Mouse (Mus musculus) heart, postnatal 0 days (tissue): Measurements from ENCODE around the gene 1110051M20Rik. TPM values are rescaled to one million over a fixed set of nuclear protein-coding genes. Genes with fewer than 3 reads are reported as not detected.

Experiments used
- ATAC-seq: fragments of 200-750 bp; cut with Nextera tagmentation; 2 replicates; pipeline ENCODE4 v1.8.0; 2017; ENCODE audit warnings: low read depth, moderate number of reproducible peaks, moderate library complexity; ENCODE audit not compliant: insufficient read depth
- DNase-seq: peaks from one replicate; pipeline ENCODE4 v3.0.0-alpha.2; 2016; ENCODE audit warnings: low spot score
- H3K27ac ChIP-seq: fragments of 300-500 bp; sonication (generic); 2 replicates; pipeline ENCODE4 v1.5.1; 2014; ENCODE audit warnings: low read depth, mild to moderate bottlenecking
- H3K27me3 ChIP-seq: fragments of 300-500 bp; sonication (generic); 2 replicates; pipeline ENCODE4 v1.6.1; 2014; ENCODE audit warnings: low read length, mixed read lengths; ENCODE audit not compliant: control insufficient read depth, insufficient read depth
- H3K36me3 ChIP-seq: fragments of 300-500 bp; sonication (generic); replicated peaks from 2 replicates; pipeline ENCODE4 v1.6.1; 2014; ENCODE audit warnings: low read length, mixed read lengths; ENCODE audit not compliant: control insufficient read depth, insufficient read depth
- H3K4me1 ChIP-seq: fragments of 300-500 bp; sonication (generic); 2 replicates; pipeline ENCODE4 v1.6.1; 2014; ENCODE audit warnings: antibody characterized with exemption; ENCODE audit not compliant: control insufficient read depth, insufficient read depth
- H3K4me2 ChIP-seq: fragments of 300-500 bp; sonication (generic); 2 replicates; pipeline ENCODE4 v1.6.1; 2014; ENCODE audit warnings: low read depth, mild to moderate bottlenecking, low read length, moderate library complexity
- H3K4me3 ChIP-seq: fragments of 300-500 bp; sonication (generic); 2 replicates; pipeline ENCODE4 v1.5.1; 2014; ENCODE audit warnings: low read depth, low read length
- H3K9ac ChIP-seq: fragments of 300-500 bp; sonication (generic); replicated peaks from 2 replicates; pipeline ENCODE4 v1.6.1; 2014; ENCODE audit warnings: low read depth, low read length, mixed read lengths
- H3K9me3 ChIP-seq: fragments of 300-500 bp; sonication (generic); replicated peaks from 2 replicates; pipeline ENCODE4 v1.6.1; 2016; ENCODE audit warnings: low read length; ENCODE audit not compliant: control insufficient read depth
- CTCF ChIP-seq: IDR thresholded peaks from 2 replicates; pipeline ENCODE4 v1.5.1; 2016; ENCODE audit warnings: antibody characterized with exemption, control low read depth, low read depth
- EP300 ChIP-seq: IDR thresholded peaks from 2 replicates; pipeline ENCODE4 v1.6.1; 2016; ENCODE audit warnings: antibody characterized with exemption, low read depth
- WGBS: fragments of 180-500 bp; shearing (Covaris S2); extraction: QIAGEN DNeasy Blood & Tissue Kit; methylation state at CpG from one replicate; pipeline ENCODE4 v1.1.7; 2014; 5-methylcytosine and 5-hydroxymethylcytosine counted together
- polyA plus RNA-seq: library from polyadenylated mRNA; unstranded; fragments of >200 nt; fragmentation: Nextera tagmentation; extraction: Ambion mirVana; gene quantifications from 2 replicates; pipeline ENCODE4 v1.2.1, GENCODE M21; 2015
- total RNA-seq: library from RNA; depleted of rRNA; stranded (reverse); fragments of >200 nt; gene quantifications from 2 replicates; pipeline ENCODE4 v1.2.3, GENCODE M21; 2014; ENCODE audit warnings: low replicate concordance

The 1110051M20Rik gene
- total and polyA plus RNA-seq, 2 experiments from 2014 or later, result 27.8 to 32.0 TPM

- H3K9ac ChIP-seq, result peak overlapping the region; percentile 56
- 0 out of 2 replicates have a peak, but pooled peaks cover 5% of the 10 kb centered on the region for H3K27me3 ChIP-seq
- peaks cover 7% of the 10 kb centered on the region for H3K4me1 ChIP-seq
- H3K4me3 ChIP-seq, result peak overlapping the region; percentile 66
- TF ChIP-seq EP300, result no peak
- TF ChIP-seq CTCF, result no peak
- peak overlapping the region; percentile 75 for H3K27ac ChIP-seq
- no peak for ATAC-seq
- H3K4me2 ChIP-seq, result peak overlapping the region; percentile 75
- H3K36me3 ChIP-seq, result peaks cover 18% of the 10 kb centered on the region
- WGBS, result 72% methylated on average over 5 of the region's 5 CpGs
- DNase-seq, result no peak
- no peaks in the 10 kb centered on the region for H3K9me3 ChIP-seq
These were observed 186.4 kb downstream of the 1110051M20Rik start for GRCm38 (mm10) chr2:91258054-91258453.

- Histone ChIP-seq H3K4me3 (peak overlapping the region; percentile 66), H3K9ac (peak overlapping the region; percentile 56), H3K9me3 (no peaks in the 10 kb centered on the region), H3K27ac (peak overlapping the region; percentile 75), H3K4me1 (peaks cover 10% of the 10 kb centered on the region), H3K4me2 (peak overlapping the region; percentile 75), H3K27me3 (0 out of 2 replicates have a peak, but pooled peaks cover 5% of the 10 kb centered on the region), H3K36me3 (peaks cover 11% of the 10 kb centered on the region)
- WGBS, result 3% methylated on average over 22 of the region's 22 CpGs
- ATAC-seq (peak; percentile 42), DNase-seq (peak; percentile 33)
- no peak for TF ChIP-seq CTCF
- no peak for TF ChIP-seq EP300
These were observed 187.2 kb downstream of the 1110051M20Rik start for GRCm38 (mm10) chr2:91257126-91257980.

DNA sequence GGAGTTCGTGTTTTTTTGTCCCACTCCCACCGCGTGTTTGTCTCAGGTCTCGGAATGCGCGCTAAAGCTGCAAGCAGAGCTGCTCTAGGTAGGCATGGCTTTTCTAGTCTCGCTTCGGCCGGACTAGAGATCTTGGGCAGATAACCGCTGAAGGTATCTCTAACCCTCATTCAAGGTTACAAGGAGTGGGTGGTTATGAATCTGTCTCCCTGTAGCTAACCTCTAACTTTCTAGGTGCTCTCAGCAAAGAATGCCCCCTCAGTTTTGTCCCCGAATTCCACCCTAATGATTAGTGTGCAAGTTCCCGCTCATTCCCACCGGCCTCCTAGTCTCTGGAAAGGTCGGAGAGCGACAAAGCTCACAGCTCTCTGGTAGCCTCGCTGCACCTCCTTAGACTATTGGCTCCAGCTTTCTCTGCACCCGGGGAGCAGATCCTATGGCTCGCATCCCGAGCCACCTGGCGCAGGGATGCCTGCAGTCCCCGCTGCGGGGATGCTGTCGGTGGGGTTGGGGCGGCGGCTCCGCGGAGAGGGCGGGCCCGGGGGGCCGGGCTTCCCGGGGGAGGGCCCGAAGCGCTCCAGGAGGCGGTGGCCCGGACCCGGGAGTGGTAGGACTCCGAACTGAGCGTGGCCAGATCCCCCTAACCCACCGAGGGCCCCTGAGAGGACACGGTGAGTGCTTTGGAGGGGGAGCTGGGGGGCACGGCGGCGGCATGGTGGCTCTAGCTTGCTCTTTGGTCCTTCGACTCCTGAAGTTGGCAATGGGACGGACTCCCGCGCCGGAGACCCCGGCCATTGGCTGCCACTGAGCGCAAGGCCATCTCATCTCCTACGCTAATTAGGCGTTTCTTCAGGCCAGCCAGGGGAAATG, 188.0 kb downstream of the 1110051M20Rik start:
- H3K9ac ChIP-seq, result peak overlapping the region; percentile 56
- H3K36me3 ChIP-seq, result peaks cover 6% of the 10 kb centered on the region; the same call in 1 of the 2 replicates
- H3K4me3 ChIP-seq, result peak overlapping the region; percentile 66
- H3K27ac ChIP-seq, result peak overlapping the region; percentile 75
- no peak for TF ChIP-seq CTCF
- TF ChIP-seq EP300, result no peak
- H3K27me3 ChIP-seq, result 0 out of 2 replicates have a peak, but pooled peaks cover 5% of the 10 kb centered on the region
- H3K4me2 ChIP-seq, result peak overlapping the region; percentile 75
- ATAC-seq (peak; percentile 65), DNase-seq (peak; percentile 59)
- WGBS, result under 1% methylated on average over 52 of the region's 52 CpGs
- H3K9me3 ChIP-seq, result no peaks in the 10 kb centered on the region
- H3K4me1 ChIP-seq, result peaks cover 16% of the 10 kb centered on the region

DNA sequence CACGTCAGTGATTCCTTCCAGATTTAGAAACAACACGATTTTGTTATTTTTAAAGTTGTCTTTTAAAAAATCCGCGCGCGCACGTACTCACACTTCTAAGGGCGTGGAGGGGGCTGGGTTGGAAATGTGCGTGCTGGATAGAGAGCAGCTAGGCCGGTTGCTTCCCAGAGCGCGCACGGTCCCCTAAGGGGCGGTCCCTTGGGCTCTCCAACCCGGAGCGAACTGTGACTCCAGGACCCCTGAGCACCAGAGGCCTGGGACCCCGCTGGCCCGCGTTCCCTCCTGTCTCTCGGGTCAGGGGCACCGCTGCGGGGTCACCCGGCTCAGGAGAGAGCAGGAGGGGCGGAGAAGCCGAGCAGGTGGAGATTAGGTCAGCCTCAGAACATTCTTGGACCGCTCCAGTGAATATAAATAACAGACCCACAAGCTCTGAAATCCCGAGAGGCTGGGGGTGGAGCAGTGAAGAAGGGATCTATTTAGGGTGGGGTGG, 188.8 kb downstream of the 1110051M20Rik start, which contains the start of gene Pacsin3:
Gene Pacsin3, plus strand, starts transcription at position 294 of the 490 bp plus-strand sequence.
- H3K9me3 ChIP-seq, result no peaks in the 10 kb centered on the region
- peak within 1 kb of the TSS; percentile 56 for H3K9ac ChIP-seq
- peak within 1 kb of the TSS; percentile 66 for H3K4me3 ChIP-seq
- 2% methylated on average over 27 of the region's 27 CpGs for WGBS
- H3K4me1 ChIP-seq, result peaks cover 16% of the 10 kb centered on the region
- no peak for TF ChIP-seq EP300
- no peak for TF ChIP-seq CTCF
- peak within 1 kb of the TSS; percentile 75 for H3K4me2 ChIP-seq
- 0 out of 2 replicates have a peak, but pooled peaks cover 5% of the 10 kb centered on the region for H3K27me3 ChIP-seq
- DNase-seq, result peak; percentile 37
- H3K27ac ChIP-seq, result peak within 1 kb of the TSS; percentile 75
- no peaks in the 10 kb centered on the region for H3K36me3 ChIP-seq
- peak; percentile 35 for ATAC-seq

DNA sequence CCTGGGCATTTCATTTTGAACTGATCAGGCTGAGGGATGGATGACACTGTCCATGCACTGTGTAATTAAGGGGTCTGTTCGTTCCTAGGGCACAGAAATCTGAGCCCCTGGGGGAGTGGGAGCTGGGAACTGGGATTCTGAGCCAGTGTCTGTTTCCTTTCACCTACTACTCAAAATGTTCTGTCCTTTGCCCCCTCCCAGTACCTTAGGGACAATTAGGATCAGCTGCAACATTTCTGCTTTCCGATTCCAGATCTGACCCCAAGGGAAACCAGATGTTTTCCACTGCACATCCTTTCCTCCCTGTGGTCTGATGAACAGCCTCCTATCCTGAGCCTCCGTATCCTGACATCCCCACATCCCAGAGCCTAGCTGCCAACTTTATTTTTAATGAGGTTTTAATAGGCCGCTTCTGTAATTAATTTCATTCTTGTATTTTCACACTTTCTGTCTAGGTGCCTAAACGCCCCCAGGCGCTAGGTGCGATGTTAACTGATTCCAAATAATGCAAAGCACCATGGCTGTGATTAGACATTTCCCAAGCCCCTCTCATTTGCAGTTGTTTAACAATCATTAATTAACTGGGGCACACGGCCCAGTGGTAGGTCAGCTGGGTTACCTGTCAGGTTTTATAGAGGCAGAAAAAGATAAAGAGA, 189.7 kb downstream of the 1110051M20Rik start:
- H3K27ac ChIP-seq, result no peak overlapping the region
- no peaks in the 10 kb centered on the region for H3K9me3 ChIP-seq
- H3K4me3 ChIP-seq, result no peak overlapping the region
- ATAC-seq (no peak), DNase-seq (no peak)
- WGBS, result 54% methylated on average over 8 of the region's 8 CpGs
- TF ChIP-seq CTCF, result no peak
- no peak for TF ChIP-seq EP300
- 0 out of 2 replicates have a peak, but pooled peaks cover 5% of the 10 kb centered on the region for H3K27me3 ChIP-seq
- H3K9ac ChIP-seq, result no peak overlapping the region
- peaks cover 16% of the 10 kb centered on the region for H3K4me1 ChIP-seq
- no peak overlapping the region for H3K4me2 ChIP-seq
- no peaks in the 10 kb centered on the region for H3K36me3 ChIP-seq
